Mouse (Mus musculus) Patski (cell line): ENCODE results near the gene Sdk1. TPM values are rescaled to one million over a fixed set of nuclear protein-coding genes. Genes with fewer than 3 reads are reported as not detected.
A peak's percentile ranks its signal among the peaks of the same experiment; 100 is the strongest.

Source experiments
- ATAC-seq: fragments of 100-300 bp; one replicate; pipeline ENCODE4 v1.8.0; 2021
- CTCF ChIA-PET: fragments of 350-600 bp; sonication (Branson Sonifier 250); formaldehyde crosslinking; loops from one replicate; lab custom pipeline; 2022; ENCODE audit warnings: inconsistent platforms; lab: Charles Lee
- POLR2A ChIA-PET: fragments of 350-600 bp; sonication (Branson Sonifier 250); formaldehyde crosslinking; loops from one replicate; lab custom pipeline; 2022; ENCODE audit warnings: antibody characterized with exemption, inconsistent platforms; lab: Charles Lee
- DNase-seq: peaks from one replicate; pipeline ENCODE4 v3.0.0-alpha.2; 2011; ENCODE audit warnings: low read depth, low spot score
- H3K27me3 ChIP-seq: fragments of 371-371 bp; one replicate; pipeline ENCODE4 v1.5.1; 2021
- CTCF ChIP-seq: fragments of 100-300 bp; IDR thresholded peaks from one replicate; pipeline ENCODE4 v1.5.1; 2021
- in situ Hi-C: fragments of 300-500 bp; cut with MboI; formaldehyde crosslinking; loops from 3 replicates; pipeline ENCODE4 v1.11.1; 2018; ENCODE audit warnings: low pct_unique_long_range_greater_than_20kb, mixed read lengths
- polyA plus RNA-seq: library from polyadenylated mRNA; unstranded; gene quantifications from one replicate; pipeline ENCODE4 v1.2.3, GENCODE M21; 2021

The Sdk1 gene
- polyA plus RNA-seq, 1 experiment from 2014 or later, result 35.4 TPM

DNA sequence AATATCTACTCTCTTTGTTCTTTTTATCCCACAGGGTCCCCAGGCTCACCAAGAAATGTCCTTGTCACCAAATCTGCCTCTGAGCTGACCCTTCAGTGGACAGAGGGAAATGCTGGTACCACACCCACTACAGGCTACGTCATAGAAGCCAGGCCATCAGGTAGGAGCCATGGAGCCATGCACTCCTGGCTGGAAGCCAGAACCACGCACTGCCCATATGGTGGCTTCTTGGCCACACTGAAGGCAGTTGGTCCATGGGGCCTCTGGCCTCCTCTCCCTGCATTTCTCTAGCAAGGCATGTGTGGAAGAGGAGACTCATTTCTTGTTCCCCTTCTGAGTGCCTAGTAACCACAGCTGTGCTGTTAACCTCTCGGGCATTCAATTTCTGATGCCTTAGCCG, 932.3 kb downstream of the Sdk1 start:
- DNase-seq (no peak), ATAC-seq (no peak)
- ChIA-PET CTCF (no interaction called here), POLR2A (no interaction called here)
- in situ Hi-C loops, result no loop called here
- TF ChIP-seq CTCF, result no peak
- no peaks in the 10 kb centered on the region for H3K27me3 ChIP-seq

DNA sequence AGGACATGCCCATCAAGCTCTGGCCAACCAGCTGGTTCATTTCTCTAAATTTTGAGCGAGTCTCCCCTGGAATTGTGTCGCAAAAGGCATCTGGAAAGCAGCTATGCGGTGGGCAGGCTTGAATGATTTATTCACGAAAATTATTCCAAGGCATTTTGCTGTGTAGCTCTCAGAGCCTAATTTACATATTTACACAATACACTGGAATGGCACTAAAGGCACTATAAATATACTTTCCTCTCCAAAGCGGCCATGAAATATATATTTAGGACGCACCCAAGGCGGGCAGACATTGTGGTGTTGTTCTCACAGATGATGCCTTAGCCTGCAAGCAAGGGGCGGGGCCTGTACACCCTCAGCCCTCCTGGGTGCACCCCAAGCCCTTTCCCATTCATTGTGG, 936.9 kb downstream of the Sdk1 start:
- ATAC-seq (no peak), DNase-seq (no peak)
- H3K27me3 ChIP-seq, result no peaks in the 10 kb centered on the region
- ChIA-PET CTCF (no interaction called here), POLR2A (no interaction called here)
- in situ Hi-C loops, result no loop called here
- no peak for TF ChIP-seq CTCF

DNA sequence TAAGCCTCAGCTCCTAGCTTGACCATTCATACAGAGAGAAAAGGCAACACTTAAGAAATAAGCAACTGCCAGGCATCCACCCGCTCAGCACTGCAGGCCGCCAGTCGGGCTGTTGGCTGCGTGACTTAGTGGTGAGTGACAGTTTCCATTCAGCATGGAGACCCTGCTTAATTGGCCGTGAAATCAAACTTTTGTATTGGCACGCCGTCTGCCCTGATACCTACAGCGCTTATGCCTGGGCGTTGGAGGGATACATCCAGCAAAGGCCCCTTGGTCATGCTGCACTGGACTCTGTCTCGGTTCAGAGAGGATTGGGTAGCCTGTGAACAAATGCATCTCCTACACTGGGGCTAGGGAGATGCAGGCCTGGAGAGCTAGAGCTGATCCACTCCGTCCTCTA, 938.0 kb downstream of the Sdk1 start:
- H3K27me3 ChIP-seq, result no peaks in the 10 kb centered on the region
- DNase-seq, result no peak
- CTCF ChIA-PET, result no interaction called here
- no peak for TF ChIP-seq CTCF
- in situ Hi-C loops, result no loop called here
- POLR2A ChIA-PET, result no interaction called here
- no peak for ATAC-seq

DNA sequence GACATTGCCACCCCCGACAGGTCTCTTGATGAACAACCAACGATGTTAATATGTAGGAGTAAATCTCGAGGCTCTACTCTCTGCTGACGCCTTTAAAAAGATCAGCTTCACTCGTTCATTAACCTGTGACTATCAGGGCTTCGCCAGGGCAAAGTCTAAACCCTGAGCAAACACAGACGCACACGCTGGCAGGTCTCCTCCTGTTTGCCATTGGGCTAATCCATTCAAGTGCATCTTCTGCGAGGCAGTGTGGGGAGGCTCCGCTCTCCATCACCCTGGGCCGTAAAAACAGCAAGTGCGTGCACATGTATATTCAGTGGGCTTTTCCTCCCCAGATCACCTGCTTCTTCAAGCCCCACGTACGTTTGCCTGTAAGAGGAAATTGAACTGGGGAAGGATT, 940.6 kb downstream of the Sdk1 start:
- POLR2A ChIA-PET, result no interaction called here
- in situ Hi-C loops, result no loop called here
- H3K27me3 ChIP-seq, result no peaks in the 10 kb centered on the region
- DNase-seq (no peak), ATAC-seq (no peak)
- no peak for TF ChIP-seq CTCF
- CTCF ChIA-PET, result no interaction called here

- POLR2A ChIA-PET, result interaction anchor here (0.6 kb wide), 1 partner anchor 1371 kb away, joined by 3 read pairs; no protein-coding TSS in a partner anchor
- CTCF ChIA-PET, result no interaction called here
- in situ Hi-C loops, result no loop called here
- no peaks in the 10 kb centered on the region for H3K27me3 ChIP-seq
- no peak for ATAC-seq
- no peak for TF ChIP-seq CTCF
- no peak for DNase-seq
Measured at GRCm38 (mm10) chr5:142188765-142189164, 947.5 kb downstream of the Sdk1 start.

GRCm38 (mm10) chr5:142209911-142210310, 968.6 kb downstream of the Sdk1 start:
- no peak for DNase-seq
- ChIA-PET CTCF (interaction anchor here (0.7 kb wide), 1 partner anchor 13 kb away, joined by 3 read pairs; no protein-coding TSS in a partner anchor), POLR2A (no interaction called here)
- TF ChIP-seq CTCF, result peak; percentile 72
- H3K27me3 ChIP-seq, result no peaks in the 10 kb centered on the region
- ATAC-seq, result no peak
- in situ Hi-C loops, result no loop called here

DNA sequence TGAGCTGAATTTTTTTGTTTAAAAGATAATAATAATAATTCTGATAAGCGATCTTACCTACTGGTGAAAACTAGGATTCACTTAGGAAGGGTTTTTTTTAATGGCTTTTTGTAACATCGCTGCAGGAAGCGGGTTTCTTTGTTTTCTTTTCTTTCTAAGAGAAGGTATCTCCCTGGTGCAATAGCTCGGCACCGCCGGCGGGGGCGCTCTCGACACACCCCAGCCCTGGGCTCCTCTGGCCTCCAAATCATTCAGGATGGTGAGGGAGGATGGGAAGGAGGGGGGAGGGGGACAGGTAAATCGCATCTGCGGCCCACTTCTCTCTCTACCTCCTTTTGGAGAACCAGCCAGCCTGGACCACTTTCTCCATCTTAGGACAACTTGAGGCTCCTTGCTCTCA, 971.0 kb downstream of the Sdk1 start:
- no peaks in the 10 kb centered on the region for H3K27me3 ChIP-seq
- no peak for ATAC-seq
- CTCF ChIA-PET, result interaction anchor here (2.3 kb wide), 1 partner anchor 10 kb away, joined by 9 read pairs; no protein-coding TSS in a partner anchor
- POLR2A ChIA-PET, result no interaction called here
- no peak for TF ChIP-seq CTCF
- DNase-seq, result no peak
- in situ Hi-C loops, result no loop called here

DNA sequence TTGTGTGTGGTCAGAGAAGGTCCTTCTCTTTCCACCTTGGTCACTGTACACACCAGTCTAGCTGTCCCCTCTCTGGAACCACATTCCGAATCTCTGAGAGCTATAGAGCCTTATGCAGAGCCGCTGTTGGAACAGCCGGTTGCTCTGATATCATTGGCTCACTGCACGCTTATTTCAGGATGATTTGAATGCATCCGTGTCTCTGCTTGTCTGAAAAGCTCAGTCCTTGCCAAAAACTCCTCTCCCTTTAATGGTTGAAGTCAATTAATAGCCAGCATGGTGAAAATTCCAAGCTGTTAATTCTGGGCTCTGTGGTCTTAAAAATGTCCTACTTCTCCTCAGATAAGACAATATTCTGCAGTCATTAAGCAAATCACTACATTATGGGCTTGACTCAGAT, 974.7 kb downstream of the Sdk1 start:
- CTCF ChIA-PET, result interaction anchor here (0.7 to 1.0 kb wide), 2 partner anchors 10 to 29 kb away, joined by 3 read pairs; no protein-coding TSS in a partner anchor
- no peak for TF ChIP-seq CTCF
- H3K27me3 ChIP-seq, result no peaks in the 10 kb centered on the region
- no peak for ATAC-seq
- in situ Hi-C loops, result no loop called here
- POLR2A ChIA-PET, result interaction anchor here (1.0 kb wide), 1 partner anchor 14 kb away, joined by 3 read pairs; no protein-coding TSS in a partner anchor
- no peak for DNase-seq

DNA sequence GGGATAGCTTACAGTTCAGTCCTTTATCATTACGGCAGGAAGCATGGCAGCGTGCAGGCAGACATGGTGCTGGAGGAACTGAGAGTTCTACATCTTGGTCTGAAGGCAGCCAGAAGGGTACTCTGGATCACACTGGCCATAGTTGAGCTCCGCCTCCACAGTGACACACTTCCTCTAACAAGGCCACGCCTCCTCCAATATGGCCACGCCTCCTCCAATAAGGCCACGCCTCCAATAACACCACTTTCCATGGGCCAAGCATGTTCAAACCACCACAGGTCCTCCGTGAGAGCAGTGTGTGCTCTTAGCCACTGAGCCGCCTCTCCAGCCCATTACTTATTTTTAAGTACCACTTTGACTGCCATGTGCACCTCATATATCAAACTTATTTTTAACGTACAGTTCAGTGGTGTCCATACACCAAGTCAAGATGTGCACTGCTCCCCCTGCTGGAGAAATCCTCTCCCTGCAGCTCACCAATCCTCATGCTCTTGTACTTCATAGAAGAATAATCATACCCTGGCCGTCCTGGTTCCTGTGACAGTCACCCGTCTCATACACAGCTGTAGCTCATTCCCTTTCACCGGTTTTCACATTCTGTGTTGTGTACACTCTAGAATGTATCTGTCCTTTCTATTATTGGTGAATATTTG, 979.7 kb downstream of the Sdk1 start:
- DNase-seq (no peak), ATAC-seq (no peak)
- H3K27me3 ChIP-seq, result no peaks in the 10 kb centered on the region
- CTCF ChIA-PET, result no interaction called here
- no peak for TF ChIP-seq CTCF
- POLR2A ChIA-PET, result no interaction called here
- in situ Hi-C loops, result no loop called here

- ATAC-seq (peak; percentile 36), DNase-seq (peak; percentile 80)
- ChIA-PET CTCF (no interaction called here), POLR2A (no interaction called here)
- TF ChIP-seq CTCF, result no peak
- H3K27me3 ChIP-seq, result no peaks in the 10 kb centered on the region
- in situ Hi-C loops, result no loop called here
Measured at GRCm38 (mm10) chr5:142228957-142229810, 987.9 kb downstream of the Sdk1 start.

GRCm38 (mm10) chr5:142229811-142230205, 988.5 kb downstream of the Sdk1 start:
- CTCF ChIA-PET, result no interaction called here
- ATAC-seq, result peak; percentile 6
- TF ChIP-seq CTCF, result no peak
- in situ Hi-C loops, result no loop called here
- POLR2A ChIA-PET, result no interaction called here
- DNase-seq, result peak; percentile 30
- no peaks in the 10 kb centered on the region for H3K27me3 ChIP-seq
